Mouse (Mus musculus) mature B cell (primary cell): ENCODE data around the gene Atg2a.

Source experiments
- in situ Hi-C: fragments of 300-500 bp; cut with MboI; formaldehyde crosslinking; loops from 2 replicates; pipeline ENCODE4 v1.14.3; 2019

The Atg2a gene

DNA sequence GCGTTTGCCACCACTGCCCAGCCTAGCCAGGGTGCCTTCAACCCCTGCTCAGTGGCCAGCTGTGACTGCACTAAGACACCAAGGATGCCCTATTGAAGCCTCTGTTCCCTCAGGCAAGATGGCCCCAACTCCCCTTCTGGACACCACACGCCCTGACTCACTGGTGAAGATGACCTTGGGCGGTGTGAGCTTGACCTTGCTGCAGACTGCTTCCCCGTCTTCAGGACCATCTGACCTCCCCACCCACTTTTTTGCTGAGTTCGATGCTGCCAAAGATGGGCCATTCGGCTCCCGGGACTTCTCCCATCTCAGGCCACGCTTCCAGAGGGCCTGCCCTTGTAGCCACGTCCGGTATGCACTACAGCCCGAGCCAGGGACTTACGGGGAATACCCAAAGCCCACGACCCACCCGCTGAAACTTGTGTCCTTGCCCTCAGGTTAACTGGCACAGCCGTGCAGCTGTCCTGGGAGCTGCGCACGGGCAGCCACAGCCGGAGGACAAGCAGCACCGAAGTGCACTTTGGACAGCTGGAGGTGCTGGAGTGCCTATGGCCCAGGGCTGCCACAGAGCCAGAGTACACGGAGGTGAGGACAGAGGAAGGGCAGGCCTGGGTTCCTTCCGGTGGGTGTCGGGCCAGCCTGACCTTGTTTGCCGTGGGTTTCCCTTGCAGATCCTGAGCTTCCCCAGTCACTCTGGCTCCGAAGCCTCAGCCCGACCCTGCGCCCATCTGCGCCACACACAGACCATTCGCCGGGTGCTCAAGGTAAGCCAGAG is 6.2 kb downstream of the Atg2a start:
- in situ Hi-C loops = no loop called here

GRCm38 (mm10) chr19:6253021-6253420 is 11.6 kb downstream of the Atg2a start:
- in situ Hi-C loops = no loop called here

DNA sequence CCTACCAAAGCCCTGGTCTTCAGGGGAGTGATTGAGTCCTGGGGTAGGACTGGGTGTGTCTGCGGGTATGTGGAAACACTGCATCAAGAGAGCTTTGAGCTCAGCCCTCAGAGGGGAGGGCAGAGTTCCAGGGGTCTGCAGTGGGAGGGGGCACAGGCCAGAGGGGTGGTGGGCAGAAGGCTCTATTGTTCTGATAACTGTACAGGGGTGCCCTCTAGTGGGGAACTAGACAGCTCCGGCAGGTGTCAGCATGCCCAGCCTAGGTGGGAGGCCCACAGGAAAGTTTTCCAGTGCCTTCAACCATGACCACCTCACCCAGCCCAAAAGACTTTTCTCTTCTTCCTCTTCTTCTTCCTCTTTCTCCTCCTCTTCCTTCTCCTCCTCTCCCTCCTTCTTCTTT is 19.0 kb downstream of the Atg2a start:
- in situ Hi-C loops = no loop called here

GRCm38 (mm10) chr19:6260946-6261345 is 19.5 kb downstream of the Atg2a start:
- in situ Hi-C loops = no loop called here

DNA sequence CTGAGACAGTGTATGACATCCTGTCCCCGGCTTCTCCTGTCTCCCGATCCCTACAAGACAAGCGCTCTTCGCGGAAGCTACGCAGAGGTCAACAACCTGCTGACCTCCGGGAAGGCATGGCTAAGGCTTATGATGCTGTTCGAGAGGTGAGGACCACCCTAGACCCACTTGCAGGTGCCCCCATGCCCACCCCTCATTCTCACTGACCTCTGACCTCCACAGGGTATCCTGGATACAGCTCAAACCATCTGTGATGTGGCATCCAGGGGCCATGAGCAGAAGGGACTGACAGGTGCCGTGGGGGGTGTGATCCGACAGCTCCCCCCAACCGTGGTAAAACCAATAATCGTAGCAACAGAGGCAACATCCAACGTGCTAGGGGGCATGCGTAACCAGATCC is 19.9 kb downstream of the Atg2a start:
- in situ Hi-C loops = no loop called here

DNA sequence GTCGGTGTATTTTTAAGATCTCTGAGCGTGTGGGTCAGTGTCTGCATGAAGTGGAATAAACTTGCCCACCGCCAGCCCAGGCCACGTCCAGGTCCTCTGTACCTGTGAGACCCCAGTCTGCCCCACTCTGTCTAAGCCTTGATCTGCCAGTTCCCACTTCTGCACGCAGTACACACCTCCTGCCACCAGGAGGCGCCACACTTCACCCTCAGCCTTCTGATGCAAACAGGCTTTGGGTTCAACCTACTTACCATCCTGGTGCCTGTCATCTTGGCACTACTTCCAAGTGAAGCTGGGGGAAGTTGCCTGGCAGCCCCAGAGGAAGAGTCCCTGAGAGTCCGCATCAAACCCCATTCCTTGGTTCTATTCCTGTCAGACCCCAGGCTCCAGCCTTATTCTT is 20.8 kb downstream of the Atg2a start:
- in situ Hi-C loops = no loop called here

DNA sequence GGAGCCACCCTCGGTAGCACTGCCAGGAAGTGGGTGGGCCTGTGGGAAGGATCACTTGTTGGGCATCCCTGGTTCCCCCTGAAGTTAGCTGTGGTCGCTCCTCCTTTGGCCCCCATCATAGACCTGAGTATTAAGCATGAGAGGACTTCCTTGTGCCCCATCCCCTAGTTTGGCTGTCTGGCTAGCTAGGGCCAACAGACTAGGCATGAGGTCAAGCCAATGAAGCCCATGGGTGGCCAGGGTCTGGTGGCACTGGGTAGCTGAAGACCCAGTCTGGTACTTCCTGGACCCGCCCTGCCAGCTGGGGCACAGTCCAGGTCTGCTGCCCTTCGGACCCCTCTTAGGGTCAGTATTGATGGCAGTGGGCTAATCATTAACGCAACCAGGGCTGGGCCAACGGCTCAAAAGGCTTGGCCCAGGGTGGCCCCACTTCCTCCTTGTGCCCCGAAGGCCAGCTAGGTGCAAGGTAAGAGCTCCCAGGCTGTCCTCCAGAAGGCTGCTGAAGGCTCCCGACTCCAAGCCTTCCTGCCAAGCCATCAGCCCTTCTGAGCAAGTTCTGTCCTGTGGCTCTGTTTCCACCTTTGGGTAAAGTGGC is 21.5 kb downstream of the Atg2a start:
- in situ Hi-C loops = no loop called here

GRCm38 (mm10) chr19:6264200-6264599 is 22.7 kb downstream of the Atg2a start:
- in situ Hi-C loops = no loop called here

DNA sequence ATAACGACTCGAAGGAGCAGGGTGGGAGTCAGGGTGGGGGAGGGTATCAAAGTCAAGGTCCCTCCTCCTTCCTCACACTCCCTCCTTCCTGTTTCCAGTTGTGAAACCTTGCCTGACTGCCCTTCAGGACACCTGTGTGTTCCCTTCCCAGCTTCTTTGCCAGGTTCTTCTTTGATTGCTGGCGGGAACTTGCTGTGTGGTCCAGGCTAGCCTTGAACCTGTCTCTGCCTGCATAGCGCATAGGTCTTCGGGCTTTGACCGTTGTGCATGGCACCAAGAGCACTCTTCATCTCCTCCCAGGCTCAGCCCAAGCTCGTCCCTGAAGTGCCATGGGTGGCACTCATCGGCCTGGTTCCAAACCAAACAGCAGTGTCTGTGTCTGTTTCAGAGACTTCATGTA is 23.5 kb downstream of the Atg2a start:
- in situ Hi-C loops = no loop called here

DNA sequence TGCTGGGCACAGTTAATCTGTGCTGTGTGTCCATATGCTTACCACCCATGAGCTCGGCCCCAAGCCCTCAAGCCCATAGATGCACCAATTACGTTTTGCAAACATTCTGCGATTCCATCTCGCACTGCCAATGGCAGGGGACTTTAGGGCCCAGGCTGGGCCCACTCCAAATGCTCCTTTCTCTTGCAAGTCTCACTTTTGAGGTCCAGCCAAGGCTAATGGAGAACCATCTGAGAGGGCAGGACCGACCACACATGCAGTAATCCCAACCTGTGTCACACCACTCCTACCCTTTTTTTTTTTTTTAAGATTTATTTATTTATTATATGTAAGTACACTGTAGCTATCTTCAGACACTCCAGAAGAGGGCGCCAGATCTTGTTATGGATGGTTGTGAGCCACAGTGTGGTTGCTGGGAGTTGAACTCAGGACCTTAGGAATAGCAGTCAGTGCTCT is 24.3 kb downstream of the Atg2a start:
- in situ Hi-C loops = no loop called here

- in situ Hi-C loops = no loop called here
Observed at GRCm38 (mm10) chr19:6267306-6268169, 26.1 kb downstream of the Atg2a start.

- in situ Hi-C loops = no loop called here
Observed at GRCm38 (mm10) chr19:6268170-6268528, 26.7 kb downstream of the Atg2a start.

DNA sequence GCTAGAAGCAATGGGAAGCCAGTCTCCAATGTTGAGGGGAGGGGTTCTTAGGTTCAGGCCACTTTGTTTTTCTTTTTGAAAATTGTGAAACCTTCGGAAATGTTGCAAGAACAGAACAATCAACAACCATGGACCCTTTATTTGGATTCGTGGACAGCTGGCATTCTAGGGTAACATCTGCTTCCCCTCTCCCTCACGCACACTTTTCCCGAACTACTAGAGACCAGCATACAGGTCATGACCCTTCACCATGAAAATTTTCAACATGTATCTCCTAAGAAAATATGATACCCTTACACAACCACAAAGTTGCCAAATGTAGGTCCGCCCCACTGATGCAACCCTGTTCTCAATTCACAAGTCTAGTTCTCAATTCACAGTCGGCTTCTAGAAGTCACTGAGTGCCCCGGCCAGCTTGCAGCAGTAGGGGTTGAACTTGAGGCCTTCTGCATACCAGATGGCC is 27.2 kb downstream of the Atg2a start:
- in situ Hi-C loops = no loop called here

GRCm38 (mm10) chr19:6269798-6270475 is 28.5 kb downstream of the Atg2a start:
- in situ Hi-C loops = loop anchor here (5.0 kb wide), 1 partner anchor 37 kb away; the partner anchor contains the start of gene Cdc42bpg

- in situ Hi-C loops = loop anchor here (5.0 kb wide), 1 partner anchor 37 kb away; the partner anchor contains the start of gene Cdc42bpg
Observed at GRCm38 (mm10) chr19:6270661-6271060, 29.2 kb downstream of the Atg2a start.

DNA sequence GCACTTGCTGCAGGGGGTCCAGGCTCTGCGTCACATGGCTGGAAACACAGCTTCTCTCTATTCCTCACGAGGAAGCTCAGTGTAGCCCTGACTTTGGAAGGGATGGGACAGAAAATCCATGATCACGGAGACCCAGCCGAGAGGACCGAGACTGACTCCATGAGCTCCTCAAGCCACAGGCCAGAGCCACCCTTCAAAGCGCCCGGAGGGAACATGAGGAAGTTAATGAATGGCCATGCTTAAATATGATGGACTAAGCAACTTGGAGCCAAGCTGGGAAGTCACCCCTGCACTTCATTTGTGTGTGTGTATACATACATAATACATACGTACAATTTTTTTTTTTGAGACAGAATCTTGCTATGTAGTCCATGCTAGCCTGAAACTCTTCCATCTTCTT is 29.7 kb downstream of the Atg2a start:
- in situ Hi-C loops = loop anchor here (5.0 kb wide), 1 partner anchor 36 kb away; the partner anchor contains the start of gene Cdc42bpg

DNA sequence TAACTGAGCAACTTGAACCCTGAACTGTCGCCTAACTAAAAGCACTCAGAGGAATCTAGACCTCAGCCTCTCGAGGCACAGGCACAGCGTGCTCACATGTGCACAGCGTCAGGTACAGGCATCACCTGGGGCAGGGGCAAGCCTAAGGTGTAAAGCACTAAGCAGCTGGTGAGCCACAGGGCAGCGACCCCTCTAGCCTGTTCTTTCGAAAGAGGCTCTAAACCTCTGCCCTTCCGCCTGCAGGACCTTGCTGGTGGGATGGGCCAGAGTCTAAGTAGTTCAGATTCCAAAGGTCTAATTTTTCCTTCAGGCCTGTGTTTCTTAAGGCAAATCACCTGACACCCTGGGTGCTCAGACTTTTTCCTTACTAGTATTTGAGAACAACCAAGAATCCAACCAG is 30.6 kb downstream of the Atg2a start:
- in situ Hi-C loops = loop anchor here (5.0 kb wide), 1 partner anchor 35 kb away; the partner anchor contains the start of gene Cdc42bpg

DNA sequence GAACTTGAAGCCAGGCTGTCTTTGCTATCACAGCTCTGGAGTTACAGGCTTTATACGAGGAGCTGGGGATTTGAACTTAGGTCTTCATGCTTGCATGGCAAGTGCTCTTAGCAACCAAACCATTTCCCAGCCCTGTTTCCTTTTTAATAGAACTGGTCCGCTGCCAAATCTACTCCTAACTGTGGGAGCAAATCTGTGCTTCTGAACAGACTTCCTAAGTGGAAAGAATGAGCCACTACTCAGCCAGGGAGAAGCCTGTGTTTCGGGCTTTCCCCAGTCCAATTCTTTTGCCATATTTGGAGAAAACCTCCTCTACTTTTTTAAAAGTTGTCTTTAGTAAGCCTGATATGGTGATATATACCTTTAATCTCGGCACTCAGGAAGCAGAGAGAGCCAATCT is 31.3 kb downstream of the Atg2a start:
- in situ Hi-C loops = loop anchor here (5.0 kb wide), 1 partner anchor 35 kb away; the partner anchor contains the start of gene Cdc42bpg

DNA sequence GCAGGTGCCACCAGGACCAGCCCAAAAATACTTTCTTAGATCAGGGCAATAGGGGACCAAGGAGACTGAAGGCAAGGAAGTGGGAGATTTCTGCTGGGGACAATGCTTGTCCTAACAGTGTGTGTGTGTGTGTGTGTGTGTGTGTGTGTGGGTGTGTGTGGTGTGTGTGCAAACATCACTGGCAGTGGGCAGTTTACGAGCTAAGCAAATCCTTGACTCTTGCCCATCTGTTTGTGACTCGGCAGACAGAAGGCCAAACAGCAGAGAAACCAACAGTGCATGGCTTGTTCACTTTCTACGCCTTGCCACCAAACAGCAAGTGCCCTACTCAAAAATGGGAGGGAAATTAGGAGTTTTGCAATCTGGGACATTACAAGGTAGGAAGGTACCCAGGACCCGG is 32.1 kb downstream of the Atg2a start:
- in situ Hi-C loops = loop anchor here (5.0 kb wide), 1 partner anchor 34 kb away; the partner anchor contains the start of gene Cdc42bpg

DNA sequence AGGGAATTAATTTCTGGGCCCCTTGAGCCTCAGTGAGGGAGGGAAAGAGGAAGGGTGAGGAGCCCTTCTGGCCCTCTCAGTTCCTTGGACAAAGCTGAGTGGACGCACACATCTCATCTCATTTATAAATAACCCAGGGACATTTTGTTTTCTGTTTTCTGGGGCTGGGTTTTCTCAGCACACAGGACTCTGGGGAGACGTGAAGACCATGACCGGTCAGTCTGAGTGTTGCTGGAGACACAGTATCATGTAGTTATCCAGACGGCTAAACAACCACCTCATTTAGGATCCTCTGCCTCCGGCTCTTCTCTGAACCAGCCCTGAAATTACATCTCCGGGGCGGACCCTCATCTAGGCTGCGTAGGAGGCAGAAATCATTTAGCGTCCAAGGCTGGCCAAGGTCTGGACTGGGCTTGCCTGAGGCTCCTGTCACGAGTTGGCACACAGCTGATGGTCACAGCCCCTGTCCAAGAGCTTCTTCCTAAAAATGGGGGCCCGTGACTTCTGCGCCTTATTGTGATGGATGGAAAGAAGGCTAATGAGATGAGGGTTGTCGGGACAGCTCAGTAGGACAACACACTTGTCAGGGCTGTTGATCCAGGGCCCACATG is 32.6 kb downstream of the Atg2a start:
- in situ Hi-C loops = loop anchor here (5.0 kb wide), 1 partner anchor 33 kb away; the partner anchor contains the start of gene Cdc42bpg
